Mouse (Mus musculus) C2C12 (cell line): ENCODE data around the gene Kif13a. TPM values are rescaled to one million over a fixed set of nuclear protein-coding genes. Genes with fewer than 3 reads are reported as not detected.

Source experiments
- H3K27me3 ChIP-seq: one replicate; pipeline ENCODE4 v1.6.1; 2011; ENCODE audit not compliant: control insufficient read depth, insufficient read depth, insufficient read length
- H3K36me3 ChIP-seq: one replicate; pipeline ENCODE4 v1.6.1; 2011; ENCODE audit not compliant: control insufficient read depth, insufficient read depth
- H3K4me3 ChIP-seq: one replicate; pipeline ENCODE4 v1.5.1; 2011; ENCODE audit warnings: mild to moderate bottlenecking, control low read depth; ENCODE audit not compliant: poor library complexity, insufficient read depth, severe bottlenecking
- H3K79me2 ChIP-seq: one replicate; pipeline ENCODE4 v1.6.1; 2011; ENCODE audit not compliant: control insufficient read depth, insufficient read depth
- H3K79me3 ChIP-seq: one replicate; pipeline ENCODE4 v1.6.1; 2011; ENCODE audit warnings: low read depth, control low read depth
- H3ac ChIP-seq: one replicate; pipeline ENCODE3; 2011; ENCODE audit warnings: low read depth; ENCODE audit not compliant: control insufficient read depth, insufficient read length
- CEBPB ChIP-seq: IDR thresholded peaks from one replicate; pipeline ENCODE4 v1.6.1; 2011; ENCODE audit warnings: low read depth, mild to moderate bottlenecking, control low read depth, moderate library complexity
- CTCF ChIP-seq: IDR thresholded peaks from one replicate; pipeline ENCODE4 v1.5.1; 2011; ENCODE audit not compliant: control insufficient read depth, insufficient read depth, insufficient read length
- FOSL1 ChIP-seq: IDR thresholded peaks from one replicate; pipeline ENCODE4 v1.8.0; 2011; ENCODE audit warnings: mild to moderate bottlenecking, low read length; ENCODE audit not compliant: poor library complexity, insufficient read depth, severe bottlenecking
- MAX ChIP-seq: IDR thresholded peaks from one replicate; pipeline ENCODE4 v1.6.1; 2011; ENCODE audit warnings: mild to moderate bottlenecking, control low read depth
- MYOD1 ChIP-seq: IDR thresholded peaks from one replicate; pipeline ENCODE4 v1.6.1; 2011; ENCODE audit warnings: low read depth; ENCODE audit not compliant: control insufficient read depth, insufficient read length
- MYOG ChIP-seq: IDR thresholded peaks from one replicate; pipeline ENCODE4 v1.6.1; 2011; ENCODE audit not compliant: control insufficient read depth, insufficient read length; ENCODE audit errors: extremely low read depth
- USF1 ChIP-seq: IDR thresholded peaks from one replicate; pipeline ENCODE4 v1.6.1; 2011; ENCODE audit warnings: low read depth, mild to moderate bottlenecking, control low read depth, moderate library complexity
- polyA plus RNA-seq: library from polyadenylated mRNA; unstranded; fragments of >200 nt; fragmentation: generic; extraction: Trizol; gene quantifications from one replicate; pipeline ENCODE4 v1.2.1, GENCODE M21; 2012; ENCODE audit warnings: missing spikeins

Gene Kif13a
- polyA plus RNA-seq, 1 experiment = 9.2 TPM

DNA sequence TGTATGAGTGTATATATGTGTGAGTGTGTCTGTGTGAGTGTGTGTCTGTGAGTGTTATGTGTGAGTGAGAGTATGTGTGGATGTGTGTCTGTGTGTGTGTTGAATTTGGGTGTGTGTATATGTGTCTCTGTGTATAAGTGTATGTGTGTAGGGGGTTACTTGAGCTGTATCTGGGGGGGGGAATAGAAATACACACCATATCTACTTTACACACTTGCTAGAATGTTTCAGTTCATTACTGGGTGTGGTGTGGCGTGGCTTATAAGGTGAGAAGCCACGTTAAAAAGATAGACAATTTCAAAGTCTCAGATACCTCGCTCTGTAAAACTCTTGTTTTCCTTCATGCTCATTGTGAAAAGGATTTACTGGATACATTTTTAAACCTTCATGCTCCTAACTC is 152.2 kb downstream of the Kif13a start:
- Histone ChIP-seq H3ac (no peak overlapping the region), H3K79me3 (no peaks in the 10 kb centered on the region), H3K27me3 (no peaks in the 10 kb centered on the region), H3K36me3 (peaks cover 4% of the 10 kb centered on the region), H3K4me3 (no peak overlapping the region), H3K79me2 (no peaks in the 10 kb centered on the region)
- no peak for TF ChIP-seq USF1
- no peak for TF ChIP-seq CEBPB
- TF ChIP-seq CTCF = no peak
- TF ChIP-seq FOSL1 = no peak
- no peak for TF ChIP-seq MYOG
- TF ChIP-seq MYOD1 = no peak
- no peak for TF ChIP-seq MAX

DNA sequence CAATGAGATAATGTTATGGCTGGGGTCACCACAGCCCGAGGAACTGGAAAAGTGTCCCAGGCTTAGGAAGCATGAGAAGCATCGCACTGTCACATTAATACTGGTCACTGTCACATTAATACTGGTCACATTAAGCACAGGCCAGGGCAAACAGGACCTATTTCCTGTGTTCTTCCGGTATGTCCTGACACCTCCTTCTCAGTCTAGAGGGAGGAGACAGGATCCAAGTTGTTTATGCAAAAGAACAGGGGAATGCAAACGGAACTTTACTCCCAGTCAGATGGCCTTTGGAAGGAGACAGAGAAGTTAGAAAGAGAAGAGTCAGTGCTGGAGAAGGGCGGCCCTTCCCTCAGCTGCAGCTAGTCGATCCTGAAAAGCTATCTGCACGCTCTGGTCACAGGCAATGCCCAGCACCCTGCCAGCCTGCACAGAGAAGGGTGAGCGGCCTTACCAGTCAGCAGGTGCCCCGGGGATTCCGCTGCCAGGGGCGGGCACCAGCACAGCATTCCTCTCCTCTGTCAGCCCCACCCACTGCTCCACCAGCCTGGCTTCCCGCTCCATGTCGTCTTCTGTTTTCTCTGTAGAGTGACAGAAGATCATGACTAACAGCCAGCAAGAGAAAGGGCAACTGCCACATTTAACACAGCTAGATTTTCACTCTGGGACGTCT is 152.9 kb downstream of the Kif13a start:
- H3ac ChIP-seq = no peak overlapping the region
- H3K27me3 ChIP-seq = no peaks in the 10 kb centered on the region
- H3K79me3 ChIP-seq = no peaks in the 10 kb centered on the region
- TF ChIP-seq CTCF (no peak), FOSL1 (no peak), MYOG (no peak), CEBPB (no peak), USF1 (no peak), MAX (no peak), MYOD1 (no peak)
- H3K4me3 ChIP-seq = no peak overlapping the region
- peaks cover 4% of the 10 kb centered on the region for H3K36me3 ChIP-seq
- H3K79me2 ChIP-seq = no peaks in the 10 kb centered on the region

GRCm38 (mm10) chr13:46774998-46775397 is 154.7 kb downstream of the Kif13a start:
- Histone ChIP-seq H3K27me3 (no peaks in the 10 kb centered on the region), H3K79me3 (no peaks in the 10 kb centered on the region), H3K4me3 (no peak overlapping the region), H3K36me3 (peaks cover 4% of the 10 kb centered on the region), H3ac (no peak overlapping the region), H3K79me2 (no peaks in the 10 kb centered on the region)
- TF ChIP-seq CEBPB (no peak), FOSL1 (no peak), MAX (no peak), MYOG (no peak), MYOD1 (no peak), USF1 (no peak), CTCF (no peak)

DNA sequence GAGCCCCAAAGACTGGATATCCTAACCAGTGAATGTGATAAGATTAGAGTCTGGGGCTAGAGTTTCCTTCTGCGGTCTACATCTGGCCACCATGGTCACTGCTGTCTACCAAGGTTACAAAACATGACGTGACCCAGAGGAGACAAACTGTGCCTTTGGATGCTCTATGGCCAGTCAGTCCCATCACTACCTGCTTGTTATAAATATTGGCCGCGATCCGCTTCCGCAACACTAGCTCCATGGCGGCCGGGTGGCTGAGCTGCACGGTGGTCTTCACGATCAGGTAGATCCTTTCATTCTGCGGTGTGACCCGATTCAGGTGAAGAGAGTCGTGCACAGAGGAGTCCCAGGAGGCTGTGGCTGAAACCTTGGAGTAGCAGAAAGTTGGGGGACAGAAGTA is 157.1 kb downstream of the Kif13a start:
- no peak overlapping the region for H3ac ChIP-seq
- H3K4me3 ChIP-seq = no peak overlapping the region
- no peaks in the 10 kb centered on the region for H3K79me3 ChIP-seq
- TF ChIP-seq MYOG (no peak), CTCF (no peak), MYOD1 (no peak), FOSL1 (no peak)
- no peaks in the 10 kb centered on the region for H3K79me2 ChIP-seq
- H3K27me3 ChIP-seq = no peaks in the 10 kb centered on the region
- peaks cover 4% of the 10 kb centered on the region for H3K36me3 ChIP-seq

DNA sequence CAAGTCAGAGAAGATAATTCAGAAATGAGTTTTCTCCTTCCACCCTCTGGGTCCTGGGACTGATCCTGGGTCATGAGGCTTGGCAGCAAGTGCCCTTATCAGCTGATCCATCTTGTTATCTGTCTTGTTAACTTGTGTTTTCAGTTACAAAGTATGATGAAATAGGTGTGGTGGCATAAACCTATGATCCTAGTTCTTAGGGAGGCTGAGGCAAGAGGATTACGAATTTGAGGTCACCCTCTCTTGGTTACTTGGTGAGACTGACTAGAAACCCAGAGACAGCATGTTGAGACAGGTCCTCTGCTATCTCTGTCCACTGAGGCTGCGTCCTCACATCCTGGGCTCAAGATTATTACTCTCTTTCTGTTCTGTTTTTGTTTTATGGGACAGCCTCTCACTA is 164.3 kb downstream of the Kif13a start:
- H3K79me3 ChIP-seq = no peaks in the 10 kb centered on the region
- H3K79me2 ChIP-seq = no peaks in the 10 kb centered on the region
- no peak overlapping the region for H3ac ChIP-seq
- TF ChIP-seq MYOG = no peak
- no peak for TF ChIP-seq USF1
- no peak for TF ChIP-seq CTCF
- no peak for TF ChIP-seq MYOD1
- no peak for TF ChIP-seq MAX
- no peak for TF ChIP-seq CEBPB
- TF ChIP-seq FOSL1 = no peak
- no peak overlapping the region for H3K4me3 ChIP-seq
- peaks cover 7% of the 10 kb centered on the region for H3K36me3 ChIP-seq
- no peaks in the 10 kb centered on the region for H3K27me3 ChIP-seq

DNA sequence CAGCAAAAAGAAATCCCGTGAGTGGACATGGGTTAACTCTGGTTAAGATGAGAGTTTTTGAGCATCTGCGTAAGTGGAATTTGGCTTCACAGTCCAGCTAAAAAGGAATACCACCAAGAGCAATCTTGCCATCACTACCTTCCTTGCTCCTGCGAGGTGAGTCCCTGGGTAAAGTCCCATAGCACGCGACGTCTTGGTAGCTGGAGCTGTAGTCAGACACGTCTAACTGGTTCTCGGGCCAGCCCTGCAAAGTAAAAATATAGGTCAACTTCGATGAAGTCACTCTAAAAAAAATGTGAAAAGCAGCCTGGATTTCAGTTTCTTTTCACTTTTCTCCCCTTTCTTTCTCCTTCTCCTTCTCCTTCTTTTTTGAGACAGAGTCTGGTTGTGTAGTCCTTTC is 166.5 kb downstream of the Kif13a start:
- Histone ChIP-seq H3K79me3 (no peaks in the 10 kb centered on the region), H3K79me2 (no peaks in the 10 kb centered on the region), H3K27me3 (no peaks in the 10 kb centered on the region), H3K4me3 (no peak overlapping the region), H3ac (no peak overlapping the region), H3K36me3 (peaks cover 7% of the 10 kb centered on the region)
- no peak for TF ChIP-seq USF1
- TF ChIP-seq MYOD1 = no peak
- TF ChIP-seq CEBPB = no peak
- TF ChIP-seq MYOG = no peak
- TF ChIP-seq CTCF = no peak
- no peak for TF ChIP-seq FOSL1
- no peak for TF ChIP-seq MAX
